Mouse (Mus musculus): ENCODE results near the gene Map2.

Map2 gene

DNA sequence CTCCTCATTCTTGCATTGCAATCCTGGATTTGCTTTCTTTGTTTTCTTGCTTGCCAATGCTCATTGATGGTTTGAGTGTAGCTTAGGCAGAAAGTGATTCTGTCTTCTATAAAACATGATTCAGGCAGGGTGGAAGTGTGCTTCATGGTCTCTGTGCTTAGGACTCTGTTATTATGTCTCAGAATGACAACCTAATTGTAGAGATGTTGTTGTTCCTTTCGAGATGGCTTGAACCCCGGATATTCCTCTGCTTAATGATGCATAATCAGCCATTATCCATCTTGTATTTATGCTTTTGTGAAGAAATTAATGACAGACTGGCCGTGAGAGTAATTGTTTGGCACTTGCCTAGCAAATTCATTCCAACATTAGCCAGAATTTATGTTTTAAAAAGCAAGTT, 31.8 kb downstream of the Map2 start:
- DNase-seq, result no peak

- DNase-seq, result no peak
Observed at GRCm38 (mm10) chr1:66211074-66211791, 36.2 kb downstream of the Map2 start.

DNA sequence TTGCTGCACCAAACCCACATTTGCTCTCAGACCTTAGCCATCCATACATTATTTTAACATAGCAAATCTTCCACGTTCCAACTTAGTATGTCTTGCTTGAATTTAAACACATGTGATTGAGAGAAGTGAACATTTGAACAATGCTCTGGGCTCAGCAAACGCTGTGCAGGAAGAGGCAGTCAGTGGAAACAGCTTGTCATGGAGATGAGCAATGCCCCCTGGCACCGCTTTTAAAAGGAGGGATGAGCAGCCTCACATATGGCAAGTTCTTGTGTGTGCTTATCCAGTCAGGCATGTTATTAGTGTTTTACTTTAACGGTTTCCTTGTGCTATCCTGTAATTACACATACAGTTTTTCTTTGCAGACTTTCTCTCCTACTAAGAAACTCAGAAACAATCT, 46.4 kb downstream of the Map2 start:
- no peak for DNase-seq

DNA sequence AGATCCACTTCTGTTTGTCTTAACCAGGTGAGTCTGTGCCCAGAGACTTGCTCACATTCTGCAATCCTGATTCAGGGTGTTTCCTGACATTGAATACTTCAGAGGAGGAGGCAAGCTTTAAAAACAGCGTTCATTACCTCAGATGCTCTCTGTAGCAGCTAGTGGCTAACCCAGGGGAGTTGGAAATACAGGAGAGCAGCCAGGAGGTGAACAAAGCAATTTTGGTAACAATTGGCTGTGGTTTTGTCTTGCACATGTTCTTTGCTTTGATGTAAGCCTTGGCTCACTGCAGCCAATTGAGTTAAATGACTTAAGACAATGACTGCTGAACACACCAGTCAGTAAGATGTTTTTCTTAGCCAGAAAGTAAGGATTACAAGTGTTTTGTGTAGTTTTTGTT, 48.3 kb downstream of the Map2 start:
- no peak for DNase-seq

DNA sequence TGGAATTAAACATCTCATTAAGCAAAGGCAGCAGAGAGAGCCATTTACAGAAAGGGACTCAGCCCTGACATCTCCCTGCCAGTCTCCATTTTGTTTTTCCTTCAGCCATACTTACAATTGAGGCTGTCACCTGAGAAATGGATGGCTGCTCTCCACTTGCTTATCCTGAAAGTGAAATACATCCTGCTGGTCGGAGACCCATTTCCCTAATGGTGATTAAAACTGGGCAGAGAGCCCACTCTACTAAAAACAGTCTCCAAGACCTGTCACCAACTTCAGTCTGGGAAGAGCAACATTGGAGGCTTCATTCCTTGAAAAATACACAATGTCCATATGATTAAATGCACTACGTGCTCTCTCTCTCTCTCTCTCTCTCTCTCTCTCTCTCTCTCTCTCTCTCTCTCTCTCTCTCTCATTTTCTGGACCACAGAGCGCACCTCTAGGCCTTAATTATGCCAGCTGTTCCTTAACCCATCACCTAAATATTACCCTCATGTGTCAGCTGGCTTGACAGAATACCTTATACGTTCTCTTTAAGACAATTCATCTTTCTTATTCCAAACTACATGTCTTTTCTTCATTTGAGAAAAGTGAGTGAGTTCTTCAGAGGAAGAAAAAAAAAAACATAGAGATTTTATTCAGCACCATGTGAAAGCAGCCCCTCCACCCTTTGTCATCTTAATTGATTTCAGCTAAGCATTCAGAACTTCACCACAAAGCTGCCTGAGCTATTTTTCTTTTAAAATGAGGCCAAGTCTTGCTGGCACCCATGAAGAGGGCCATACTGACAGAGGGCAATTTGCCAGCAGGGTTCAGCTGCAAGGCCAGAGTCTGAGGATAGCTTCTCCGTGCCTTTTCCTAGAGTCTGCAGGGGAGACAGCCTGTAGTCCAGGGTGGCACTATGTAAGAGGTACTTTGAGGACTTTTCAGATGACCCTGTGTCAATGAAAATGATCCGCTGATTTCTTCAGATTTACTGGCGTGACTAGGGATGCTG, 51.6 kb downstream of the Map2 start:
- peak; percentile 52 for DNase-seq

DNA sequence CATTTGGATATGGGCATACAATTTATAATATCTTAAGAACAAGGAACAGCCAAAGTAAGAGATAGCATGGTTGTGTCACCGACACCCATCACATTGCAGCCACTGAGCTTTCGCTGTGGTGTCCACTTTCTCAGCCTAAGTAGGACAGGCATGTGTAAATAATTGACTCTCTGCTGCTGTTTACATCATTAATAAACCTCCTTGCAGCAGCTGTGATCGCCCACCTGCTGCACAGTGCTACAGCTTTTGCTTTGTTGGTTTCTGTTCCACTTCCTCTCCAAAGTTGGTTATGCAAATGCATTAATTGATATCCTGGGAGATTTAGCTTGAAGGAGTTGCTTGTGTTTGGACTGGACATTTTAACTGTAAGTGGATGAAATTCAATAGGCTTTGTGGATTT, 53.1 kb downstream of the Map2 start:
- DNase-seq, result no peak

DNA sequence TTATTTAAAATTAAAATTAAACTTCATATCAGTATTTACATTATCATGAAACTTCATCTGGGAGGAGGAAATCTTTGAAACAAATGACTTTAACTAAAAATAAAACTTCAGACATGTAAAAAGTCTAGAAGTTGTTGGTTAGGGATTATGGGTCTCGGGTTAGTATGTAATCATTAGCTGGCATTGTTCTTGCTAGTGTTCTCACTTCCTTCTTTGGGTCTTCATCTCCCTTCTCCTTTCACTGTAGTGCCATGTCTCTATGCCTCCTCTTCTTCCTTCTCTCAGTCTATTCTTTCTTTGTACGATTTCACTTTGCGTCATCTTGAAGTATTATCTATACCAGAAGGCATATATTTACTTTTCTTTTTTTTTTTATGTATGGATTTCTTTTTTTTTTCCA, 55.3 kb downstream of the Map2 start:
- DNase-seq, result no peak

DNA sequence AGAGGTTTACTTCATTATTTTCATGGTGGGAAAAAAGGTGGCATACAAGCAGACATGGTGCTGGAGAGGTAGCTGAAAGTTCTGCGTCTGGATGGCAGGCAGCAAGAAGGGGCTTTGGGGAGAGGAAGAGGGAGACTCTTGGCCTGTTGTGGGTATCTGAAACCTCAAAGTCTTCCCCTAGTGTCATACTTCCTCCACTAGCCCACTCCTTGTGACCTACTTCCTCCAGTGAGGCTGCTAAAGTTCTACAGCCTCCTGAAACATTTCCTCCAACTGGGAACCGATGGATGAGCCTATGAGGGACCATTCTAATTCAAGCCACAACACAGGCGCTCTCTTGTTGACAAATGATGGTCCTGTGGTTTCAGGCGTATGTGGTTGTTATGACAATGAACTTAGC, 56.9 kb downstream of the Map2 start:
- no peak for DNase-seq

DNA sequence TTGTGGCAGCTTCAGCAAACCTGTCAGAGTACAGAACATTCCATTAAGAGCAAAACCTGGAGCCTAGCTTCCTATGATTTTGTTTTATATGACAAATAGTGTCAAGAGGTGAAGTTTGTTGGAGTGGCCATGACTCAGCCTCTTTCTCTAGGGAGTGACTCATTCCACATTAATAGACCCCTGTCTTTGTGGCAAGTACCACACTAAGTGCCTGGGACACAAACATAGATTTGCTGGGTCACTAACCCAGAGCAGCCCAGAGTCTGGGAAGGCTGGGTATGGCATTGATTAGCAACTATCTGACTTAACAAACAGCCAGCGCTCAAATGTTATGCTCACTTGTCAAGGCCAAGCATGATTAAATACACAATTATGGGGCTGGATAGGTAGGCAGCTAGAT, 69.8 kb downstream of the Map2 start:
- no peak for DNase-seq

- peak; percentile 4 for DNase-seq
Observed at GRCm38 (mm10) chr1:66251649-66252332, 76.7 kb downstream of the Map2 start.

DNA sequence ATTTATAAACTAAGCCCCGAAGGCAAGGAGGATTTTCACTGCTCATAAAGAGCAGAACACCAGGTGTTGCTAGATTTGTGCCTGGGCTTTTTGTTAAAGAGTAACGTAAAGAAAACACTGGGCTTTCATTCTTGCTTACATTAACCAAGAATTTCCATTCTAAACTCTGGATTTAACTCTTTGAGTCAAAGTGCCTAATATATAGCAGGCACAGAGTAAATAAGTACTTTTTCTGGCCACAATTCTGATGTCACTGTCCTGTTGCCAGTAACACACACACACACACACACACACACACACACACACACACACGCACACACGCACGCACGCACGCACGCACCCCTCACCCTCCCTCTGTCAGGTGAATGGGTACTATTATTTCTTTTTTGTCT, 77.3 kb downstream of the Map2 start:
- no peak for DNase-seq

- no peak for DNase-seq
Observed at GRCm38 (mm10) chr1:66263220-66263619, 88.1 kb downstream of the Map2 start.

DNA sequence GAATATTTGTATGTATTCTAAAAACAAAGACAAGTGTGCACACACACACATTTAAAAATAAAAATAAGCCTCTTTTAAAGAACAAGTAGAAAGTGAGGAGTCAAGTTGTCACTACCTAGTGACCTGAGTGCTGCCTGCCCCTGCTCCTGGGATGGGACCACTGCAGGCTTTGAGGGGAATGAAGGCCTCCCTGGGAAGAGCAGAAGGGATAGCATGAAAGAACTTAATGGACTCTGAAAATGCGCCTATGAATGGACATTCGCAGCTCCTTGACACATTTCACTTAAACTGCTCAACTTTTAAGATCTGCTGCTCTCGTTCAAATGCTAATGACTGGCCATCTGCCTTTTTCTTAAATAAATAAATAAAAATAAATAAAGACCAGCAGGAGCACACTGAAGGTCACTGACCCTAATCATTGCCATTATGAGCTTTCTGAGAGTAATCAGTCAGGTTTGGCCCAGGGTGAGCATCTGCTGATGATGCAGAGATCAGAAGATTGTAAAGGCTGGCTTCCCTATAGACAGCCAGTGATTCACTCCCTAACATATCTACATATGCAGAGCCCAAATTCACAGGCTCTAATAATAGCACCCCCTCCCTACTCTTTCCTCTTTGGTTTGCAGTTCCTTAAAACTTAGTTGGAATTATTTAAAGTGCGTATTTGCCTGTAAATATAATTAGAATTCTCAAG, 91.3 kb downstream of the Map2 start:
- no peak for DNase-seq

DNA sequence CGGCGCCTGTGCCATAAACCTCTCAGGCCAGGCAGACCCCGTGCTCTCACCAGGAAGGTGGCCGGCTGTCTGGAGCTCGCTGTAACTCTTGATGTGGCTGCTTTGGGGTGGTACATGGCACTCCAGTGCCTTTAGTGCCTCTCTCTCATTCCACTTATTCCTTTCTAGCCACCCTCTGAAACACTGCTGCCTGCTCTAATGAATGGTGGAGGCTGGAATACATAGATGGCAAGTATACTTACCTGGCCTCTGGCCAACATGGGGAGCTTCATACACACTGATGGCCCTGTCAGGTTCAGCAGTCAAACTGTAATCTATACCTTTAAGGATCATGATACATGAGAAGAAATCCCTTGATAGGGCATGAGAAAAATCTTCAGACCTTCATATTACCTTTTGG, 102.6 kb downstream of the Map2 start:
- no peak for DNase-seq

DNA sequence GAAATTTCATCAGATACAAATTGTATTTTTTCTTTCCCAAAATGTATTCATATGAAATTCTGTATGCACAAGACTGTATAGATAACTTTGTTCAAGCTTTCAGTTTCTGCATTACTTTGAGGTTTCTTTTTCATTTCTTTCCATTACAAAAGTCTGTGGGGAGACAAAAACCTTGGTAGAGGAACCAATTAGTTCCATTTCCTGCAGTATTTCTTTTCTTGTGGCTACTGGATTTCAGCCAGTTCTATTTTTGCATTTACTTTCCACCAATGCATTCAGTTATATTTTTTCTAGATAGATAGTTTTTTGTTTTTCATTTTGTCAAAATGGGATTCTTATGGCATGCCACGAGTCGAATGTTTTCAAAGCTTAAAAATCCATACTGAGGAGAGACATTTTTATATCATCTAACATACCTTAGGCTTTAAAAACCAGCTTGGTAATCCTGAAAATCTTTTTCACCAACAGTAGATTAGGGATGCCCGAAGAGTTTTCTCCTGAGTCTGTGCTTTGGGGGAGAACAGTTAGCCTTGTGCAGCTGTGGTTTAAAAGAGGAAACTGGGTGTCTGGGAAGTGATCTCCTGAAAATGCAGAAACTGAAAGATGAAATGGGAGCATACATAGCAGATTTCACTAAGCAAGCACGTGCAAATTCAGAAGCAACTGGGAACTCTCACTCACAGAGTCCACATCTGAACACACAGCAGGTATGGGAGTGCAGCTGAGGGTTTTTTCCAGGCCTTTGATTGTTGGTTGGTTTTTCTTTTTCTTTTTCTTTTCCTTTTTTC, 104.3 kb downstream of the Map2 start:
- DNase-seq, result no peak

DNA sequence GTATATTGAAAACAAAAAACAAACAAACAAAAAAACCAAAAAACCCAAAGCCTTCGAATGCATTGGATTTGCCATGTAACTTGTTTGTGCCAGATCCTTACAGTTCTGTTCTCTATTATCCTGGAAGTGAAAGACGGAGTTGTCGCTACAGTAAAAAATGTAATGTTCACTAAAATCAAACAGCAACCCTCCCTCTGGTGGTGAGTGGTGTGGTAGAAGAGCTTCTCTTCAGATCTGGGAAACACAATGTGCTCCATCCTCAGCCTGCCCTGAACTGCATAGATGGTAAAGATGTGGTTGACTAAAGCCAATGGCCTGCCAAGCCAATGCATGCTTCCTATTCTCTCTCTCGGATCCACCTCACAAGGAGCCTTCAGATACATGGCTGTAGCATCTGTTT, 105.1 kb downstream of the Map2 start:
- DNase-seq, result no peak

DNA sequence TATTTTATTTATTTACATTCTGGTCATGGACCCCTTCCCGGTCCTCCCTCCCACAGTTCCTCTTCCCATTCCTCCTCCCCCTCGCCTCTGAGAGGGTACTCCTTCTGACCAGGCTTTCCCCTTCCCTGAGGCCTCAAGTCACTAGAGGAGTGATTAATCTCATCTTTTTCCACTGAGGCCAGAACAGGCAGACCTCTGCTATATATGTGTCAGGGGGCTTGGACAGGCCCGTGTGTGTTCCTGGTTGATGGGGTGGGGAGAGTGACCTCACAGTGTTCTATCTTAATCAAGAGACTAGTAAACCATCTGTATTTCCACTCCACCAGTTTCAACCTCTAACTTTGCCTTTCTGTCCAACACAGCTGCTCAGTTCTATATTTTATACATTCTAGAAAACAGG, 107.4 kb downstream of the Map2 start:
- DNase-seq, result no peak

DNA sequence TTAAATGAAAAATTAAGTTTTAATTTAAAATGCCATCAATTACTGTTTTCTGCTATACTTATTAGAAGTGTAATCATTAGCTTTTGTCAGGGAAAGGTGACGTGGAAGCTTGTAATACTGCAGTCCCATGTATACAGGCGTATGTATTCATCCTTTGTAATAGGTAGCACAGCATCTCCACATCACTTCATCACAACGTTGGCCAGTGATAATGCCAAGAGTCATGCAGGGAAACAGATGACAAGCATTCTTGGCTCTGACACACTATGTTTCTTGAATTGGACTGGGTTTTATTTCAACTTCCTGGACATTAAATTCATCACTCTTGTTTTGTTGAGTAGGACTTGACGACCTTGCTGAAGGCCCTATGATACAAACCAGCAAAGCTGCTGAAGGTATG, 113.9 kb downstream of the Map2 start:
- DNase-seq, result no peak

- no peak for DNase-seq
Observed at GRCm38 (mm10) chr1:66292121-66292881, 117.2 kb downstream of the Map2 start.

- DNase-seq, result no peak
Observed at GRCm38 (mm10) chr1:66299376-66299775, 124.3 kb downstream of the Map2 start.
